Mouse (Mus musculus): ENCODE measurements at regions not wholly inside any gene's neighbourhood (a gene's known extent, or its start where the extent isn't known, plus 50 kb on each side); places are given as distances from the start of the nearest gene placed in this dataset.

DNA sequence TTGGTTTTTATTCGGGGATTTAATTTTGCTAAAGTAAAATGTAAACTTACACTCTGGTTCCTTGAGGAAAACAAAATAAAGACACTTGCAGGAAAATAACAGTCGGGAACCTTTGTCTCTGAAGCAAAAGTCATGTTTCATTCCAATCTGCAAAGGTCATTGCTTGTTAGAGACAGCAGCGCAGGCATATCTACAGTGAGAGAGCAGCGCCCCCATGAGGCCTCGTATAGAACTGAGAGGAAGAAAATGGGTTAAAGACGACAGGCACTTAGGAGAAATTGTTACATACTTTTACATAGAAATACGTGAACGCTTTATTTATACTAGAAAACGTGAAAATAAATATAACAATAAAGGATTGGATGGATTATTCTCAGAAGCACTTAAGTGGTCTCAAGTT, 93.1 kb upstream of the Fmr1 start:
- no peak for ATAC-seq (ENCODE audit: insufficient number of reproducible peaks, insufficient read depth, low FRiP score, low TSS enrichment)
- 21% methylated on average over 9 of the region's 9 CpGs for WGBS
- no peak overlapping the region for H3K4me2 ChIP-seq (replicated peaks)

GRCm38 (mm10) chrX:68622141-68622540, 56.2 kb upstream of the Fmr1 start:
- Histone ChIP-seq H3K27me3 (no peaks in the 10 kb centered on the region), H3K27ac (no peak overlapping the region), H3K36me3 (no peaks in the 10 kb centered on the region), H3K4me2 (replicated peaks) (no peak overlapping the region), H3K9me3 (no peaks in the 10 kb centered on the region), H3K9ac (no peak overlapping the region), H3K4me1 (no peaks in the 10 kb centered on the region), H3K4me3 (no peak overlapping the region)
- WGBS: 76% methylated on average over 3 of the region's 3 CpGs
- no peak for ATAC-seq (ENCODE audit: insufficient number of reproducible peaks, insufficient read depth, low FRiP score, low TSS enrichment)

More for the DNA sequence above, 93.1 kb upstream of the Fmr1 start:
- Histone ChIP-seq H3K27me3 (no peaks in the 10 kb centered on the region), H3K9me3 (no peaks in the 10 kb centered on the region), H3K4me3 (no peak overlapping the region), H3K36me3 (no peaks in the 10 kb centered on the region), H3K4me1 (no peaks in the 10 kb centered on the region), H3K9ac (no peak overlapping the region), H3K27ac (no peak overlapping the region)

Data from embryonic facial prominence, embryonic 12.5 days (tissue).